Mouse (Mus musculus) gastrocnemius, postnatal 14 days (tissue): Measurements from ENCODE around the gene Tigar. TPM values are rescaled to one million over a fixed set of nuclear protein-coding genes. Genes with fewer than 3 reads are reported as not detected.
A peak's percentile ranks its signal among the peaks of the same experiment; 100 is the strongest.

Experiments
- DNase-seq: peaks from one replicate; pipeline ENCODE4 v3.0.0; 2021; ENCODE audit warnings: mixed read lengths
- intact Hi-C: fragments of 180-260 bp; cut with DNase I; formaldehyde crosslinking; loops from one replicate; pipeline ENCODE4 v1.15.1; 2025; ENCODE audit warnings: low total_unique reads
- total RNA-seq, 2 experiments: library from RNA; stranded (reverse); gene quantifications; 2 replicates each; pipeline ENCODE4 v1.2.3; 2021

Gene Tigar
- total RNA-seq, 2 experiments from 2014 or later: 16.4 to 18.9 TPM

DNA sequence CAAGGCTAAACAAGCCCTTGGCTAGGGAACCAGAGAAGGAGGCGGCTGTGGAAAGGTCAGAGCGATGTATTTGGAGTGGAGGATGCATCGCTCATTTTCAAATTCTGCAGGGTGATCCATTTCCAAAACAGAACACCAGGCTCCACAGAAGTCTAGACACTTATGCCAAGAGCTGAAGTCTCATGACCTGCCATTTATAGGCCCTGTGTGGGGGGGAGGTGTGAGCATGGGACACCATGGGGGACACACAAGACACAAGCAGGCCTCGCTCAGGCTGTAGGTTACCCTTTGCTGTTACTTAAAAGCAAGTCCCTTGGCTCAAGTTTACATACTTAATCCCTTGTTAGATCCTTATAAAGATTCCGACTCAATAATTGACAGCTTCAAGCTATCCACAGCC, 3.2 kb downstream of the Tigar start:
- peak; percentile 28 for DNase-seq
- intact Hi-C loops: no loop called here

GRCm38 (mm10) chr6:127105107-127105506, 4.2 kb downstream of the Tigar start:
- intact Hi-C loops: no loop called here
- DNase-seq: no peak

GRCm38 (mm10) chr6:127104396-127105029, 4.8 kb downstream of the Tigar start:
- intact Hi-C loops: no loop called here
- no peak for DNase-seq

DNA sequence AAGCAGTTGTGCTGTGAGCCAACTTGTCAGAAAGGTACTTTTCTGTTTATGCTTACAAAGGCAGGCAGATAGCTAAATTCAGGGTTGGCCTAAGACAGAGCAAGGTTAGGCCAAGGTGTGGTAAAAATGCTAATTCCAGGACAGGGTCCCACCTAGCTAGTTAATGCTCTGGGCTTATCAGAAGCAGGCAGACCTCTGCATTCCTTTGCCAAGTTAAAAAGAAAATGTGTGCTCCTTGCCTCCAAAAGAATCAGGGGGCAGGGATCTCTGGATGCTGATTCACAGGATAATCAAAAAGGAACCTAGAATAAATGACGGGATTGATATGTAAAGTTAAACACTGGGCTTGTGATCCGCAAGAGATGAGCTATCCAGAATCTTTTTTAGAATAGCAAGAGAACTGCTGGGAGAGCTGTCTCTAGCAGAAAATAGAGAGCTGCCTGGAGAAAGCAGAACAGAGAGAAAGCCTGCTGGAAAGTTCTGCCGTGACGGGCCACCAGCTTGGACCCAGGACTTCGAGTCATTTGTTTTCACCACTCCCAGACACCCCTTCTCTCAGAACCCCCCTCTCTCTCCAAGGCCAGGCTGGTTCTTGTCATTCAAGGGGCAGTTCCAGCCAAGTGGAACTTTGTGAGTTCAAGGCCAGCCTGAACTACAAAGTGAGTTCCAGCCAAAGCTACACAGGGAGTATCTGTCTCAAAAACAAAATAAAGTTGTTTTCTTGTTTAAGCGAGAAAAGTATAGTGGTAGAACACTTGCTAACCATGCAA, 5.7 kb downstream of the Tigar start:
- intact Hi-C loops: no loop called here
- no peak for DNase-seq

- intact Hi-C loops: no loop called here
- no peak for DNase-seq
Observed at GRCm38 (mm10) chr6:127094565-127094964, 14.8 kb downstream of the Tigar start.

DNA sequence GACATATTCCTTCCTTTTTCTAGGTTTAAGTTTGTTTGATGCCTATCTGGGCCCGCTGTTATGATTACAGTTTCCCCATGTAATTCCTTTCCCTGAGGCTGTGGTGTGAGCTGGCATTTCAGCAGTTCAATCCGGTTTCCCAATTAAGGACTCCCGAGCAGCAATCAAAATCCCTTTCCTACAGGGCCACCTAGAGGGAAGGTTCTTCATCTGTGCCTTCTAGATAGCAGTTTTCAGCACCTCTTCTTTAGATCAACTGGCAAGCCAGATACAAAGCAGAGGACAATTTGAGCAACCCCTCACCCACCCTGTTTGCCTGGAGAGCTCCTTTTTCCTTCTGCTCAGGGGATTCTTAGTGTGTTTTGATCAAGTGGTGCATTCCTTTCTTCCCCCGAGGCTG, 22.6 kb downstream of the Tigar start:
- no peak for DNase-seq
- intact Hi-C loops: no loop called here

DNA sequence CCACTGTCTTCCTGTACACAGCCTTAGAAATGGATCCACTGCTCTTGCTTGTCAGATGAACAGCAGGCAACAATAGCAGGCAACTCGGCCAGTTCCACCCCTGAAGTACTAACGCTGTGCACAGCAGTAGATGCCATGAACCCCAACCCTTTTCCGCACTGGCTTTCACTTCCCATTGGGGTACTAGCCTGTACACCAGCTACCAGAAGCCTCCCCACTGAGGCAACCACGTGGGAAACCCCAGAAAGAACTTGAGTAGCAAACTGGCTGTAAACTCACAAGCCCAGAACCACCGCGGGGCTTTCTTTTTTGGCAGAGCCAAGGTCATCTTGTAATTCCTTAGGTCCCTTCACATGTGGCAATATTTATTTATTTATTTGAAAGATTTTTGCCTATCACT, 27.5 kb downstream of the Tigar start:
- no peak for DNase-seq
- intact Hi-C loops: loop anchor here (5.0 kb wide), 1 partner anchor 125 kb away; no protein-coding TSS in a partner anchor

DNA sequence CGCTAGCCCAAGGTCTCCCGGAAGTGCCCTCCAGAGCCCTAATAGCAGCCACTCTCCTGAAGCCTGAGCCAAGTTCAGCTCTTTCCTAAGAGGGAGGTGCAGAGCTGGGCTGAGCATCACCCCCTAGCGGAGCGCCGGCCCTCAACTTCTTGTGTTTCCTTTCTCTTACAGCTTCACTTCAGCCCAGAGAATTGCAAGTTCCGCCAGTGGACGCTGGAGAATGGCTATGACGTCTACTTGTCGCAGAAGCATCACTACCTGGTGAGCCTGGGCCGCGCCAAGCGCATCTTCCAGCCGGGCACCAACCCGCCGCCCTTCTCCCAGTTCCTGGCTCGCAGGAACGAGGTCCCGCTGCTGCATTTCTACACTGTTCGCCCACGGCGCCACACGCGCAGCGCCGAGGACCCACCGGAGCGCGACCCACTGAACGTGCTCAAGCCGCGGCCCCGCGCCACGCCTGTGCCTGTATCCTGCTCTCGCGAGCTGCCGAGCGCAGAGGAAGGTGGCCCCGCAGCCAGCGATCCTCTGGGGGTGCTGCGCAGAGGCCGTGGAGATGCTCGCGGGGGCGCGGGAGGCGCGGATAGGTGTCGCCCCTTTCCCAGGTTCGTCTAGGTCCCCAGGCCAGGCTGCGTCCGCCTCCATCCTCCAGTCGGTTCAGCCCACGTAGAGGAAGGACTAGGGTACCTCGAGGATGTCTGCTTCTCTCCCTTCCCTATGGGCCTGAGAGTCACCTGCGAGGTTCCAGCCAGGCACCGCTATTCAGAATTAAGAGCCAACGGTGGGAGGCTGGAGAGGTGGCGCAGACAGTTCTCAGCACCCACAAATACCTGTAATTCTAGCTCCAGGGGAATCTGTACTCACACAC, 29.3 kb downstream of the Tigar start:
- intact Hi-C loops: loop anchor here (5.0 kb wide), 1 partner anchor 123 kb away; no protein-coding TSS in a partner anchor
- peak; percentile 41 for DNase-seq

DNA sequence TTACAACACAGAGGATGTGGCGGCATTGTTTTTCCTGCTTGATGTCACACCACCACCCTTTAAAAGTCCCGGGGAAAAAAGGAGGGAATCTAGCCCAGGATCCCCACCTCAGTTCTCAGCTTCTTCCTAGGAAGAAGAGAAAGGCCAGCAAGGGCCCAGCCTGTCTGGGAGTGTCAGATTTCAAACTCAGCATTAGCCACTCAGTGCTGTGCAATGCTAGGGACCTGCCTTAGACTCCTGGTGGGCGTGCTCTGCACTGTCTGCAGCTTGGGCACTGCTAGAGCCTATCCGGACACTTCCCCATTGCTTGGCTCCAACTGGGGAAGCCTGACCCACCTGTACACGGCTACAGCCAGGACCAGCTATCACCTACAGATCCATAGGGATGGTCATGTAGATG, 36.5 kb downstream of the Tigar start, which contains the start of gene Fgf23:
TSS of gene Fgf23 (plus strand) at position 86 of the 400 bp plus-strand sequence.
- no peak for DNase-seq
- intact Hi-C loops: no loop called here

DNA sequence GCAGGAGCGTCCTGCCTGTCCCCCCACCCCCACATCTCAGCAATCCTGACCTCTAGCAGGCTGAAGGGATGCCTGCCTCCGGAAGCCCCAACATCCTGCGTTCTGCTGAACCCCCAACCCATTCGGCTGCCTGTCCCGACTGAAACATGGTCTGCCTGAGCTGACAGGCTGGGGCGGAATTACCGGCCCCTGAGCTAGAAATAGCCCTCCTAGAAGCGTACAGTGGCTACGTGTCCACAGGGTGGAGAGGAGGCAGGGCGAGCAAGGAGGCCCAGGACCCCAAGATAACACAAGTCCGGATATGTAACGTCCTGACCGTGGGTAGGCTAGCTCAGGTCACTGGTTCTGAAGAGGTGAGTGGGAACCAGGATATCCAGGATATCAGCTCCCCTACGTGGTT, 44.5 kb downstream of the Tigar start:
- no peak for DNase-seq
- intact Hi-C loops: no loop called here

DNA sequence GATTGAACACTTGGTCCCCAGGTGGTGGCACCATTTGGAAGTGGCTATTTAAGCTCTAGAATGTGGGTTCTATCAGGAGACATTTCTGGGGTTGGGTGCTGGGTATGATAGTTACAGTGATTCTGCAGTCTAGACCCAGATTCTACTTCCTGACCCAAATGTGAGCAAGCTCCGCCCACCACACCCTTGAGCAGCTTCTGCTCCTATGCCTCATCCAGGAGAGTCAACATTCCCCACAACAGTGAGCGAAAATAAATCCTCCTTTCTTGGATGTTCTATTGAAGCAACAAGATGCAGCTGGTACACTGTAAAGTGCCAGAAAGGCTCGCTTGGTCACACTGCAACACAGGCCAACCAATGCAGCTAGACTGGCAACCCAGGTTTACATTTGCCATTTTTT, 45.4 kb downstream of the Tigar start:
- no peak for DNase-seq
- intact Hi-C loops: no loop called here

DNA sequence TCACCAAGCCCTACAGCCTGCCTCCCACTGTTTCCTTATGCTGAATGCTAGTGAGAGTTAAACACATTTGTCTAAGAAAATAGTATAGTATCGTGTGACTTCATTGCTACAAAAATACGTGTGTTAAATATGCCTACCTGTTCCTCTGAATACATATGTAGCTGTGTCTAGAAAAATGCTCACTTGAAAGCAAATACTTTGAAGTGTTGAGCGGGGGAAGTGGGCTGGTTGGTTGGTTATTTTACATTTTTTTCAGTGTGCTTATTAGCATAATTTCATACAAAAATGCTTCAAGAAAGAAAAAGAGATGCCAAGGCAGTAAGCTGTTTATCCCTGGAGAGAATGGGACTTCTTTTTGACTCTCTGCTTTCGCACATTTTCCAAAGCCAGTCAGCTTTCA, 49.4 kb downstream of the Tigar start:
- intact Hi-C loops: no loop called here
- no peak for DNase-seq

- DNase-seq: no peak
- intact Hi-C loops: no loop called here
Observed at GRCm38 (mm10) chr6:127056990-127057588, 52.3 kb downstream of the Tigar start.

DNA sequence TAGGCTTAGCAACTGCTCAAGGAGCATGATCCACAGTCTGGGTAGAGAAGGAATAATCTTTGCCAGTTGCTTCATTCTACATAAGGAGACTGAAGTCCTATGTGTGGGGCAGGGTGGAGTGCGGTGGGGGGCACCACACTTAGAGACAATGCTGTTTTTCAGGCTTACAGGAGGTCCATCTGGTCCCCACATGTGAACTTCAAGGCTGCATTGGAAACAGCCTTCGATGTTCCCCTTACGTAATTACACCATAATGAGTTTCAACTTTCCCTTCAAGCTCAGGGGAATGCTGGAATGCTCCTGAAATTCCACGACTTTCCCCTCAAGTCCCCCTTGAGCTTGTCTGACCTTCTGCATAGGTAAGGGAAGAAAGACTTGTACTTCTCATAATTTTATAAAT, 58.5 kb downstream of the Tigar start:
- intact Hi-C loops: no loop called here
- DNase-seq: no peak

DNA sequence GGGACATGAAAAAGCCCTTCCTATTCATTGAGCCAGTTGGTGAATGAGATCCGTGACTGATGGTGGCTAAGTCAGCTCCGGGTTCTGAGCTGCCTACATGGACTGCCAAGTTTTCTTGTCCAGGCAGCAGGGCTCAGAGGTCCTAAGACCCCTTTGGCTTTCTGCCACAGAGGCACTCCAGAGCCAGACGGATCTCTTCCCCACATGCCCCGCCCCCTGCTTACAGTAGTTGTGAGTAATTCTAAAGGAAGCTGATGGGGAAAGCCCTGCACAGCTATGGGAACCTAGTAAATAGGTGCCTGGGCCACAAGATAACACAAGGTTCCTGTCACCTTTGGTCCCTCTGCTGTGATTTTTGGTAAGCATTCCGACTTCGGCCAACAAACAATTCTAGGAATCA, 64.4 kb downstream of the Tigar start:
- no peak for DNase-seq
- intact Hi-C loops: no loop called here

Other genes with a start within 250 kb of the Tigar start
- gene Dyrk4, start 187.7 kb downstream of the Tigar start, total RNA-seq: not detected
- 1 to 10 TPM; 3.0 to 3.6 TPM for gene Rad51ap1, start 170.0 kb downstream of the Tigar start, total RNA-seq
- gene D6Wsu163e, start 169.6 kb downstream of the Tigar start, total RNA-seq: 1 to 10 TPM; 8.6 to 9.3 TPM
- 1 to 10 TPM; 4.5 to 5.6 TPM for gene Fgf6, start 94.0 kb downstream of the Tigar start, total RNA-seq
- not detected for gene Fgf23, start 36.7 kb downstream of the Tigar start, total RNA-seq
- 10 to 100 TPM; 17.6 to 31.6 TPM for gene Ccnd2, start 42.6 kb upstream of the Tigar start, total RNA-seq